Mouse (Mus musculus) hematopoietic stem cell, adult 5-6 weeks (primary cell): ENCODE results near the gene Adamts7. TPM values are rescaled to one million over a fixed set of nuclear protein-coding genes. Genes with fewer than 3 reads are reported as not detected.

Experiments
- ATAC-seq, 2 experiments: fragments of 125-278 bp in 1 of 2; replicated peaks in 1 of 2; 2 replicates each; pipeline ENCODE4 v1.8.0; 2016 to 2017; ENCODE audit warnings: inconsistent platforms in 2 of 2, mild to moderate bottlenecking in 2 of 2, moderate number of reproducible peaks in 2 of 2, low read depth in 1 of 2, moderate TSS enrichment in 1 of 2; ENCODE audit not compliant: low FRiP score in 2 of 2, poor library complexity in 2 of 2, severe bottlenecking in 2 of 2, insufficient read depth in 1 of 2, low TSS enrichment in 1 of 2
- total RNA-seq: library from RNA; stranded (forward); fragments of 172-1452, 232-1000 nt; gene quantifications from 2 replicates; pipeline ENCODE4 v1.2.3, GENCODE M21; 2017

Adamts7 gene
- total RNA-seq, 1 experiment from 2014 or later: not detected

- ATAC-seq: no peak
Measured at GRCm38 (mm10) chr9:90213127-90213526, 50.3 kb downstream of the Adamts7 start.

GRCm38 (mm10) chr9:90216259-90217001, 53.6 kb downstream of the Adamts7 start:
- no peak for ATAC-seq

GRCm38 (mm10) chr9:90217501-90217900, 54.6 kb downstream of the Adamts7 start:
- no peak for ATAC-seq

- ATAC-seq: no peak
Measured at GRCm38 (mm10) chr9:90222275-90222674, 59.4 kb downstream of the Adamts7 start.

- ATAC-seq: peak; percentile 37 to 50; a peak in 2 of 4 replicates
Measured at GRCm38 (mm10) chr9:90226081-90226741, 63.3 kb downstream of the Adamts7 start.

- peak in 1 of 2 experiments; percentile 19; a peak in 1 of 4 replicates for ATAC-seq
Measured at GRCm38 (mm10) chr9:90226742-90227096, 63.9 kb downstream of the Adamts7 start.

- no peak for ATAC-seq
Measured at GRCm38 (mm10) chr9:90227171-90227570, 64.3 kb downstream of the Adamts7 start.

- peak; percentile 12 to 34; a peak in 1 of 4 replicates for ATAC-seq
Measured at GRCm38 (mm10) chr9:90232781-90233690, 70.2 kb downstream of the Adamts7 start.

GRCm38 (mm10) chr9:90233906-90234419, 71.1 kb downstream of the Adamts7 start:
- ATAC-seq: no peak

- no peak for ATAC-seq
Measured at GRCm38 (mm10) chr9:90234786-90235185, 71.9 kb downstream of the Adamts7 start.

GRCm38 (mm10) chr9:90235258-90235882, 72.5 kb downstream of the Adamts7 start:
- ATAC-seq: peak; percentile 8 to 19; a peak in 3 of 4 replicates

GRCm38 (mm10) chr9:90236817-90237216, 73.9 kb downstream of the Adamts7 start:
- ATAC-seq: no peak

- peak; percentile 70 to 73 for ATAC-seq
Measured at GRCm38 (mm10) chr9:90237232-90238062, 74.6 kb downstream of the Adamts7 start.

- no peak for ATAC-seq
Measured at GRCm38 (mm10) chr9:90240560-90240959, 77.7 kb downstream of the Adamts7 start.

GRCm38 (mm10) chr9:90241041-90241440, 78.2 kb downstream of the Adamts7 start:
- ATAC-seq: no peak

GRCm38 (mm10) chr9:90241618-90242017, 78.7 kb downstream of the Adamts7 start:
- ATAC-seq: no peak
